ENCODE assay signal across 11 mouse cellular contexts in the genomic region with DNA sequence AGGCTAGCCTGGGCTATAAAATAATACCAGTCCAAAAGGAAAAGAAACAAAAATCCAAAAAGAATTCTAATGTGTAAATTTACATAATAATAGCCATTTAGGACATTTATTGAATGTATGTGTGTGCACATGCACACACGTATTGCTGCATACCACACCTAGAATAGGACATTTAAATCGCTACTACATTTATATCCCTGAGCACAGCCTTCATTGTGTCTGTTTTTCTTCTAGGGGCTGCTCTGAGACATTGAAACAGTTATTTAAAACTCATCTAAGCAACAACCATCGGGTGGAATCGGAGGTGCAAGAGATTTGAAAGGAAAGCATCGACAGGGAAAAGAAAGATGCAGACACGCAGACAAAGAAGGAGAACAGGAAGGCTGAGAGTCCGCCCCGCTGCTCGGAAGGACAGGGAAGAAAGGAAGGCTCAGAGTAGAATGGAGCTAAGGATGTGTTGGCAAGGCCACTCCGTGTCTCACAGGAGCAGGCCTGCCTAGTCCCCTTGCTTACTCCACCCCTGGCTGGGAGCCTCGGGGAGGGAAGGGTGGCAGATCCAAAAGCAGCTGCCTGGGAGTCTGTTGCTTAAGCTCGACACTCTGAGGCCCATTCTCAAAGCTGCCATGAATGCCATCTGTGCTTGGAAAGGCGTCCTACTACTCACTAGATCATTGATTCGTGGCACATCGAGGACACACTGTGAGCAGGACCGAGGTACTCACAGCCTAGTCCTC. TPM values are rescaled to one million over a fixed set of nuclear protein-coding genes. Genes with fewer than 3 reads are reported as not detected.
A peak's percentile ranks its signal among the peaks of the same experiment; 100 is the strongest.
DNase-seq lines count a peak whose midpoint lies in the region; ATAC-seq and TF ChIP-seq lines count a peak whose summit lies in the region.
"Had no signal": no experiment of that assay in that cellular context is flagged by ENCODE, and none has a peak within 500 bp of the region (broad histone marks: within the 10 kb centered on the region; RNA-seq: fewer than 3 reads in every experiment).

No protein-coding gene starts in this region.

- no peak for ATAC-seq in heart, embryonic 12.5 days (ENCODE audit: insufficient number of reproducible peaks, low FRiP score)
- peak; percentile 98 for ATAC-seq in forebrain, embryonic 16.5 days
- ATAC-seq in liver, postnatal 0 days = no peak

- no peaks in the 10 kb centered on the region for H3K27me3 ChIP-seq in heart, embryonic 12.5 days (replicated peaks)
- H3K27me3 ChIP-seq in forebrain, embryonic 16.5 days (replicated peaks; ENCODE audit: control insufficient read depth, insufficient read depth, low read length) = no peaks in the 10 kb centered on the region
- no peaks in the 10 kb centered on the region for H3K27me3 ChIP-seq in kidney, adult 2 months (replicated peaks; ENCODE audit: control insufficient read depth, insufficient read depth, low read length)
- no peaks in the 10 kb centered on the region for H3K27me3 ChIP-seq in liver, postnatal 0 days (ENCODE audit: insufficient read depth, low read length)
- H3K27me3 ChIP-seq: CH12.LX; limb, embryonic 15.5 days had no signal

- TF ChIP-seq POLR2A in kidney, adult 2 months (IDR thresholded peaks at IDR 0.05; ENCODE audit: low read depth, low read length) = no peak

- no peaks in the 10 kb centered on the region for H3K36me3 ChIP-seq in heart, embryonic 12.5 days
- no peaks in the 10 kb centered on the region for H3K36me3 ChIP-seq in forebrain, embryonic 16.5 days (ENCODE audit: control insufficient read depth, insufficient read depth)
- no peaks in the 10 kb centered on the region for H3K36me3 ChIP-seq in kidney, adult 2 months (ENCODE audit: control insufficient read depth, insufficient read depth, low read length)
- no peaks in the 10 kb centered on the region for H3K36me3 ChIP-seq in liver, postnatal 0 days (replicated peaks; ENCODE audit: insufficient read depth, low read length)
- H3K36me3 ChIP-seq: limb, embryonic 15.5 days had no signal

- no peak for TF ChIP-seq EP300 in liver, postnatal 0 days (IDR thresholded peaks at IDR 0.05; ENCODE audit: low read depth)

- intact Hi-C loops in heart, postnatal 14 days (cut with DNase I) = no loop called here

- WGBS in heart, embryonic 12.5 days = 57% methylated on average over 16 of the region's 16 CpGs
- WGBS in forebrain, embryonic 16.5 days = 20% methylated on average over 16 of the region's 16 CpGs
- WGBS in kidney, adult 2 months = 75% methylated on average over 16 of the region's 16 CpGs
- 69% methylated on average over 16 of the region's 16 CpGs for WGBS in liver, postnatal 0 days (ENCODE audit: insufficient replicate concordance)

- TF ChIP-seq CTCF in kidney, adult 2 months (conservative IDR thresholded peaks at IDR 0.05; ENCODE audit: insufficient read depth, insufficient read length, low read depth, low read length) = no peak
- TF ChIP-seq CTCF in liver, postnatal 0 days (IDR thresholded peaks at IDR 0.05; ENCODE audit: low read depth) = no peak

- no peaks in the 10 kb centered on the region for H3K4me1 ChIP-seq in heart, embryonic 12.5 days (replicated peaks)
- peaks cover 11% of the 10 kb centered on the region for H3K4me1 ChIP-seq in forebrain, embryonic 16.5 days (replicated peaks; ENCODE audit: control insufficient read depth, insufficient read depth, low read length)
- H3K4me1 ChIP-seq in kidney, adult 2 months (ENCODE audit: control insufficient read depth, insufficient read depth, low read length) = no peaks in the 10 kb centered on the region
- no peaks in the 10 kb centered on the region for H3K4me1 ChIP-seq in liver, postnatal 0 days (ENCODE audit: insufficient read depth)

- H3K4me2 ChIP-seq in heart, embryonic 12.5 days = no peak overlapping the region
- peak overlapping the region; percentile 32; the same call in 1 of the 2 replicates for H3K4me2 ChIP-seq in forebrain, embryonic 16.5 days (ENCODE audit: low read length)
- H3K4me2 ChIP-seq in liver, postnatal 0 days (ENCODE audit: low read depth, low read length) = no peak overlapping the region
- H3K4me2 ChIP-seq: limb, embryonic 15.5 days had no signal

- no peak overlapping the region for H3K27ac ChIP-seq in heart, embryonic 12.5 days (ENCODE audit: poor library complexity, severe bottlenecking)
- H3K27ac ChIP-seq in forebrain, embryonic 16.5 days (ENCODE audit: low read length) = peak overlapping the region; percentile 94
- no peak overlapping the region for H3K27ac ChIP-seq in kidney, adult 2 months (ENCODE audit: insufficient read depth, low read depth, low read length)
- no peak overlapping the region for H3K27ac ChIP-seq in liver, postnatal 0 days (ENCODE audit: low read depth)
- H3K27ac ChIP-seq: limb, embryonic 15.5 days had no signal

- DNase-seq in heart, postnatal 14 days = peak; percentile 8 to 11
- DNase-seq in layer of hippocampus, postnatal 10 days (ENCODE audit: low spot score in 2 of 2) = peak; percentile 51 to 56
- peak; percentile 18 for DNase-seq in right cerebral cortex, adult 18-20 months
- DNase-seq in kidney, adult 2 months = no peak
- DNase-seq in liver, postnatal 0 days = no peak
- no peak for DNase-seq in lung, adult 18-20 months
- DNase-seq: cerebellum, adult 9-10 months had no signal

- no peaks in the 10 kb centered on the region for H3K9me3 ChIP-seq in heart, embryonic 12.5 days (replicated peaks)
- no peaks in the 10 kb centered on the region for H3K9me3 ChIP-seq in forebrain, embryonic 16.5 days (ENCODE audit: control insufficient read depth, low read length)
- H3K9me3 ChIP-seq in liver, postnatal 0 days (ENCODE audit: low read length) = no peaks in the 10 kb centered on the region
- H3K9me3 ChIP-seq: limb, embryonic 15.5 days had no signal

- H3K4me3 ChIP-seq in heart, embryonic 12.5 days = no peak overlapping the region
- H3K4me3 ChIP-seq in forebrain, embryonic 16.5 days (replicated peaks; ENCODE audit: low read length) = no peak overlapping the region
- no peak overlapping the region for H3K4me3 ChIP-seq in kidney, adult 2 months (ENCODE audit: insufficient read depth, low read depth, low read length)
- no peak overlapping the region for H3K4me3 ChIP-seq in liver, postnatal 0 days (ENCODE audit: low read depth, low read length)
- H3K4me3 ChIP-seq: limb, embryonic 15.5 days had no signal

- H3K9ac ChIP-seq in heart, embryonic 12.5 days = no peak overlapping the region
- peak overlapping the region; percentile 49 for H3K9ac ChIP-seq in forebrain, embryonic 16.5 days (replicated peaks; ENCODE audit: low read depth, low read length)
- no peak overlapping the region for H3K9ac ChIP-seq in liver, postnatal 0 days (replicated peaks)
- H3K9ac ChIP-seq: limb, embryonic 15.5 days had no signal

RNA-seq across cellular contexts. Expression of a gene that starts 11.0 kb away (rescaled TPM):
- total RNA-seq in heart, postnatal 14 days (2021) = 10 to 100 TPM; 43.2 to 48.0 TPM
- polyA plus RNA-seq in heart, embryonic 12.5 days (2016; fragmentation: Nextera tagmentation; extraction: Ambion mirVana) = 8.6 and 9.1 TPM in 2 replicates
- polyA plus RNA-seq in forebrain, embryonic 16.5 days (2015; fragmentation: Nextera tagmentation; extraction: Ambion mirVana) = 6.5 and 7.7 TPM in 2 replicates
- total RNA-seq in layer of hippocampus, postnatal 10 days (2021) = 10 to 100 TPM; 35.4 to 41.6 TPM
- polyA plus RNA-seq in kidney, adult 2 months (2012; rRNA removed) = 7.0 and 7.9 TPM in 2 replicates
- 2.7 and 2.8 TPM in 2 replicates for polyA plus RNA-seq in liver, postnatal 0 days (2015; fragmentation: Nextera tagmentation; extraction: Ambion mirVana)

Comparison
In these comparisons a context has a peak if more than half of its experiments do, and no peak if none do; other contexts are left out.
1. DNase-seq: peak in heart, postnatal 14 days (2 of 2), layer of hippocampus, postnatal 10 days (2 of 2) and right cerebral cortex, adult 18-20 months (single experiment); none in kidney, adult 2 months (single experiment), liver, postnatal 0 days (single experiment) and lung, adult 18-20 months (0 of 2).